Mouse (Mus musculus) MEL (cell line): ENCODE measurements around the gene Fcrla.

ENCODE experiments used
- CTCF ChIP-seq, 3 experiments: IDR thresholded peaks in 2 of 3; conservative IDR thresholded peaks in 1 of 3; 2 replicates each; pipeline ENCODE4 v1.5.1; 2011 to 2012; ENCODE audit warnings: low read length in 3 of 3, low read depth in 2 of 3, mild to moderate bottlenecking in 2 of 3, improper control_type of control experiment in 1 of 3, inconsistent platforms in 1 of 3, mixed read lengths in 1 of 3, moderate library complexity in 1 of 3; ENCODE audit not compliant: control insufficient read depth in 1 of 3, insufficient read depth in 1 of 3, poor library complexity in 1 of 3, severe bottlenecking in 1 of 3
- ELF1 ChIP-seq: IDR thresholded peaks from 2 replicates; pipeline ENCODE4 v1.6.1; 2014; ENCODE audit warnings: low read depth, mild to moderate bottlenecking, inconsistent platforms, low read length, improper control_type of control experiment, moderate library complexity
- EP300 ChIP-seq, 2 experiments: IDR thresholded peaks; 2 replicates each; pipeline ENCODE4 v1.6.1; 2011; ENCODE audit warnings: improper control_type of control experiment in 2 of 2, low read length in 2 of 2, low read depth in 1 of 2, mild to moderate bottlenecking in 1 of 2
- ETS1 ChIP-seq: IDR thresholded peaks from 2 replicates; pipeline ENCODE4 v1.6.1; 2012; ENCODE audit warnings: low read depth, mild to moderate bottlenecking, inconsistent platforms, low read length, improper control_type of control experiment, moderate library complexity
- GABPA ChIP-seq: IDR thresholded peaks from 2 replicates; pipeline ENCODE4 v1.6.1; 2012; ENCODE audit warnings: low read depth, mild to moderate bottlenecking, inconsistent platforms, low read length, improper control_type of control experiment, moderate library complexity
- HCFC1 ChIP-seq: IDR thresholded peaks from 2 replicates; pipeline ENCODE4 v1.6.1; 2012; ENCODE audit warnings: low read depth, mild to moderate bottlenecking, inconsistent platforms, low read length, improper control_type of control experiment, moderate library complexity
- JUND ChIP-seq: IDR thresholded peaks from 2 replicates; pipeline ENCODE4 v1.6.1; 2011; ENCODE audit warnings: low read depth, mild to moderate bottlenecking, improper control_type of control experiment, low read length
- MAX ChIP-seq: IDR thresholded peaks from 2 replicates; pipeline ENCODE4 v1.6.1; 2011; ENCODE audit warnings: low read length, improper control_type of control experiment
- NRF1 ChIP-seq: IDR thresholded peaks from 2 replicates; pipeline ENCODE4 v1.6.1; 2014; ENCODE audit warnings: low read depth, mild to moderate bottlenecking, inconsistent platforms, low read length, improper control_type of control experiment, moderate library complexity; ENCODE audit not compliant: poor library complexity, insufficient read depth, severe bottlenecking
- POLR2A ChIP-seq, 2 experiments: IDR thresholded peaks; 2 replicates each; pipeline ENCODE4 v1.6.1; 2011 to 2012; ENCODE audit warnings: low read length in 2 of 2, mild to moderate bottlenecking in 2 of 2, control low read depth in 1 of 2, improper control_type of control experiment in 1 of 2, low read depth in 1 of 2, moderate library complexity in 1 of 2; ENCODE audit not compliant: control insufficient read depth in 1 of 2, insufficient read depth in 1 of 2, poor library complexity in 1 of 2
- POLR2AphosphoS2 ChIP-seq: IDR thresholded peaks from 2 replicates; pipeline ENCODE4 v1.6.1; 2011; ENCODE audit warnings: low read length, improper control_type of control experiment
- ZC3H11A ChIP-seq: IDR thresholded peaks from 2 replicates; pipeline ENCODE4 v1.6.1; 2012; ENCODE audit warnings: low read depth, mild to moderate bottlenecking, inconsistent platforms, low read length, improper control_type of control experiment
- ZKSCAN1 ChIP-seq: IDR thresholded peaks from 2 replicates; pipeline ENCODE4 v1.6.1; 2012; ENCODE audit warnings: low read depth, mild to moderate bottlenecking, inconsistent platforms, low read length, improper control_type of control experiment, moderate library complexity

- TF ChIP-seq POLR2A (IDR thresholded peaks at IDR 0.05; ENCODE audit: control insufficient read depth in 1 of 2, insufficient read depth in 1 of 2, low read depth in 1 of 2, low read length in 2 of 2, poor library complexity in 1 of 2), result no peak
- no peak for TF ChIP-seq ZKSCAN1
- TF ChIP-seq ZC3H11A, result no peak
- no peak for TF ChIP-seq EP300 (IDR thresholded peaks at IDR 0.05; ENCODE audit: low read depth in 1 of 2, low read length in 2 of 2)
- no peak for TF ChIP-seq CTCF (IDR thresholded peaks at IDR 0.05 in 2 of 3, conservative IDR thresholded peaks at IDR 0.05 in 1 of 3; ENCODE audit: control insufficient read depth in 1 of 3, insufficient read depth in 1 of 3, low read depth in 2 of 3, low read length in 3 of 3, poor library complexity in 1 of 3, severe bottlenecking in 1 of 3)
- TF ChIP-seq POLR2AphosphoS2, result no peak
- TF ChIP-seq MAX, result no peak
- no peak for TF ChIP-seq HCFC1
- TF ChIP-seq ETS1, result no peak
- no peak for TF ChIP-seq GABPA
- no peak for TF ChIP-seq JUND
- TF ChIP-seq ELF1, result no peak
- TF ChIP-seq NRF1, result no peak
Observed at GRCm38 (mm10) chr1:170907456-170908191, 19.8 kb downstream of the Fcrla start.
